Mouse (Mus musculus) layer of hippocampus, adult 8-10 months (tissue): ENCODE data around the gene Anxa5. TPM values are rescaled to one million over a fixed set of nuclear protein-coding genes. Genes with fewer than 3 reads are reported as not detected.

Experiments
- DNase-seq, 2 experiments: peaks; one replicate each; pipeline ENCODE4 v3.0.0; 2022; ENCODE audit warnings: low spot score in 2 of 2
- microRNA-seq, 2 experiments: library from miRNA; unstranded; fragments of <30 nt; microRNA quantifications; one replicate each; pipeline ENCODE4 v1.2.0; 2022
- total RNA-seq, 4 experiments: library from RNA; stranded (reverse); gene quantifications; 2 replicates each; pipeline ENCODE4 v1.2.4; 2022

Anxa5 gene
- total RNA-seq, 4 experiments from 2014 or later: 53.9 to 99.1 (median 73.0) TPM

DNA sequence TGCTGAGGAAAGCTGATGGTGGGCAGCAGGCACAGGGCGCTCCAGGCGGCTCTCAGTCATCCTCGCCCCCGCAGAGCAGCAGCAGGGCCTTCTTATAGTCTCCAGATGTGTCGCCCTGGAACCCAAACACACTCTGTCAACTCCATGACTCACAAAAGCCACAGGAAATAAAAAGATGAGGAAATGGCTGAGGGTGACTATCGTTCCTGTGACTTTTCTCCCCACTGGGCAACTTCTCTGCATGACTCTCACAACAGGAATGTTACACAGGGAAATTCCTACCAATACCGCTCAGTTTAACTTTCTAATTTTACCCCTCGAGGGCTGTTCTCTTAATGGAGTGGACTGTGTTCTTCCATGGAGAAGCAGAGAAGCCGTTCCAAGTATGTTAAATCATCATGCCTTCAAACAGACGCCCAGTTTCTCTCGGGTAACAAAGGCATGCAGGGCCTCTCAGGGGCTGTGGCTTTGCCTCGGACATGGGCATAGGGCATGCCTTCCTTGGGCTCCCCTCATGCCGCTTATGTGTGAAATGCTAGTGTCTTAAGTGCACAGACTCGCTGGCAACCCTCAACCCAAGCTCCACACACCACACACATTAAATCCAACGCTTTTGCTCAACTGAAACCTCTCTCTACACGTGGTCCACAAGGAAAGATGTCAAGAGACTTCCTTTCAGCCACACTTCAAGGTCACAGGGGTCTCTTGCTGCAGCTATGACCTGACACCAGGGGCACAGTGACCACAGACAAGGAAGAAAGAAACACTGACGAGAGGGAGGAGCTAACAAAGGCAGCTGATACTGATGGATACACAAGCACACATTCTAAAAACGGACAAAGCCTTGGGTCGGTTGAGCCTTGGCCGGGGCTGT is 26.2 kb downstream of the Anxa5 start:
- DNase-seq: no peak

- DNase-seq: no peak
Observed at GRCm38 (mm10) chr3:36446918-36447317, 28.8 kb downstream of the Anxa5 start.

DNA sequence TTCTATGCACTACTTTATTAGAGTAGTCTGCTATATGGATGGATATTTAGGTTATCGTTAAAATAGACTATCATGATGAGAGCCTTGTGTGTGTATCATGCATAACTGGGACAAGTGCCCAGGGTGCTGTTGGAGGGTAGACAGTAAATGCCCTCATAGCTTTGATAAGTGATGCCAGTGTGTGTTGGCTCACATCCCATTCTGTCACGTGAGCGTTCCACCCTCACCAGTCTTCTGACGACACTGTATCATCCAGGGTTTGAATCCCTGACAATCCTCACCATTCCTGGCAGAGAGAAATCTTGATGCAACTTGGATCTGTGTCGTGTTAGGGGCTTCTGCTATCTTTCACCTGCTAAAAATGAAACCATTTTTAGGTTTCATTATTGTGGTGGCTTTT is 29.2 kb downstream of the Anxa5 start:
- no peak for DNase-seq

DNA sequence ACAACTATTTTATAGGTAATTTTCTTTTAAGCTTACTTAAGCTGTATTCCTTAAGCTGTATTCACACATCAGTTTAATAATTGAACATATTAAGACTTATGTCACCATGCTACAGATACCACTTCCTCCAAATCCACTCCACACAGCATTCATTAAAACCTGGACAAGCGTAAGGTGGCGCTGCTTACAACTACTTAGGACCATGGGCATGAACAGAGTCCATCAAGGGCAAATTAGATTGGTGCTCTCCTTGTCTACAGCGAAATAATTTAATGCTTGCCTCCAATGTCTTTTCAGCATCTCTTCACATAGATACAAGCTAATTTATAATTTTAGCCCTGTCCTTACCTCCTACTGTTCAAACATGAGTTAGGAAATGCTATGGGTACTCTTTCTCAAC is 29.7 kb downstream of the Anxa5 start:
- DNase-seq: no peak

GRCm38 (mm10) chr3:36442426-36442825 is 33.3 kb downstream of the Anxa5 start:
- DNase-seq: peak in 1 of 2 experiments; percentile 34

DNA sequence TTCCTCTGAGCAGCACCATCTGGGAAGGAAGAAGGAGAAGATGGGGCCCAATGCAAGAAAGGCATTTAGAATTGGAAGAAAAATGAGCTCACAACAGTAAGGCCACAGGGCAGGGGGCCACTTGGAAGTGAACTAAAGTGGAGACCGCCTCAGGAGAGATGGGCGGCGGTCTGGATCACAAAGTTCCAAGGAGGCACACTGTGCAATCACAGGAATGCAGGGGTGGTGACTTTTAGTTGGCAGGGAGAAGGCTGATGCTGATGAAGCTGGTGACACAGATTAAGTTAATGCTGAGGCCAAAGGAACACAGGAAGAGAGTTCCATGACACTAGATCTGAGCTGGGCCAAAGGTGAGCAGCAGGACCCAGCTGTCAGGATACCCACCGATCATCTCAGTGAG is 35.4 kb downstream of the Anxa5 start:
- DNase-seq: no peak

DNA sequence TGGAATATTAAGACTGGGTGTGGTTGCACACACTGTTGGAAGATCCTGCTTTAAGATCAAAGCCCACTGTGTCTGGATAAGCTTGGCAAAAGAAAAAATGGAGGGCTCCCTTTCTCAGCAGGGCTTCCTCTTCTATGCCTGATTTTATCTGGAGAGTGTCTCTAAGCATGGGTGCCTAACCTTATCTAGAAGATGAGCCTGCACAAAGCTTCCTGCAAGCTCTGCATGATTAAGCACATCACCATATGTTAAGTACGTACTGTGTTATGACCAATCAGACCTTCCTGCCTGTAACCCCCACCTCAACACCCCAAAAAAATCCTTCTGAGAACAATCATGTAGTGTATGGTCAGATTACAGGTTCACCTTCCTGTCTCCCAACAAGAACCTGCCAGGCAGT is 45.3 kb downstream of the Anxa5 start:
- DNase-seq: no peak

- DNase-seq: no peak
Observed at GRCm38 (mm10) chr3:36427386-36427785, 48.3 kb downstream of the Anxa5 start.

DNA sequence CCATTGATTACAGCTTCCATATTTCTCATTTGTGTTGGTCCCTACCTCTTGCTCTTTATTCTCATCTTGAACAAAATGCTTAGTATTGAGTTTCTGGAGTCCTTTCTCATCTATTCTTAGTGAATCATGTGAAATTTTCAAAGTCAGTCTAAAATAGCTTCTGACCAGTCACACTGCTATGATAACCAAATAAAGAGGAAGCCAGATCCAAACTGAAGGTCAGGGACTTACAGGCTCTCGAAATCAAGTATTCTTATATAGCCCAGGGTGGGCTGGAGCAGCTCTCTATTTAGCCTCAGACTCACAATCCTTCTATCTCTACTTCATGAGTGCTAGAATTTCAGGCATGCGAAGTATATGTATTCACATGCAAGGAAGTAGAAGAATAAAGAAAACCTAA is 66.2 kb downstream of the Anxa5 start:
- DNase-seq: no peak

DNA sequence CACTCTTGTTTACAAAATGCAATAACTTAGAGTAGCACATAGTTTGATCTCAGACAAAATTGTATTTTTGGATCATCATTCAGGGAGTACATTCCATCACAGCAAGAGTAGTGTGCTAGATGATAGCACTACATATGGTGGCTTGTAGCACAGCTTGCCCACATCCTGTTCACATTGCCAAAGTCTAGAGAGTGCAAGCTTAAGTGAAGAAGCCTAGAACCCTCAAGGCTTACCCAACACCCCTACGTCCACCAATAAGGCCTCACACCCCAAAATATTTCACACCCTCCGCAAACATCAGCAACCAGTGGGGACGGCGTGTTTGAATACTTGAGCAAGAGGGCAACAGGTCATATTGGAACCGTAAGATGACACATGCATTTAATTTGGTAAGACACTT is 68.7 kb downstream of the Anxa5 start:
- DNase-seq: no peak

DNA sequence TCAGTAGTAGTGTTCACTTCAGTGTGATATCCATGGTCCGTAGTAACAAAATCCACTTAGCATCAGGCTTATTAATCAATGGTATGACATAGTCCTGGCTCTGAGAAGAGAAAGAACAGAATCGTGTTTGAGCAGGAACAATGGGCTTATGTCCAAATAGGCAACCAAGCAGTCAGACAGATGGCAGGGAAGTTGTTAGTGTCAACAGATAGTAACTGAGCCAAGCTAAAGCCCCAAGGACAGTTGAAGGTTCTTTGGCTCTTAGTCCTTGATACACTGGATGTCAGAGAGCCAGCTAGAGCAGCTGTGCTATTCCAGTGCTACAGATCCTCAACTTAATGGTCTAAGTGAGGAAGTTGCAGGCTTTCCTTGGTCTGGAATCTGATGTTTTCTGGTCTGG is 69.4 kb downstream of the Anxa5 start:
- peak; percentile 10 to 11 for DNase-seq

GRCm38 (mm10) chr3:36401900-36402299 is 73.8 kb downstream of the Anxa5 start:
- no peak for DNase-seq

- no peak for DNase-seq
Observed at GRCm38 (mm10) chr3:36400657-36401056, 75.0 kb downstream of the Anxa5 start.

Small RNAs within 50 kb of the gene (microRNA-seq; reads per million reads assigned to microRNA genes)
- gene Mir7009: 0 to 0.25 reads per million in 2 experiments

Other genes starting within 250 kb of the Anxa5 start
- not detected for gene 1810062G17Rik, start within 50 bp of the Anxa5 start, total RNA-seq
- gene Gm11549, start 45.9 kb upstream of the Anxa5 start, total RNA-seq: 1 to 10 TPM; 2.7 to 4.2 (median 3.1) TPM
- 10 to 100 TPM; 39.0 to 42.2 (median 40.3) TPM for gene Exosc9, start 76.7 kb upstream of the Anxa5 start, total RNA-seq
- 1 to 10 TPM; 1.1 to 1.3 (median 1.2) TPM for gene Ccna2, start 96.3 kb upstream of the Anxa5 start, total RNA-seq
- gene Bbs7, start 137.6 kb upstream of the Anxa5 start, total RNA-seq: 10 to 100 TPM; 16.1 to 24.6 (median 19.5) TPM
- 1 to 10 TPM; 3.9 to 9.6 (median 6.6) TPM for gene Trpc3, start 214.3 kb upstream of the Anxa5 start, total RNA-seq